Mouse (Mus musculus): ENCODE results near the gene Med19.

The Med19 gene

DNA sequence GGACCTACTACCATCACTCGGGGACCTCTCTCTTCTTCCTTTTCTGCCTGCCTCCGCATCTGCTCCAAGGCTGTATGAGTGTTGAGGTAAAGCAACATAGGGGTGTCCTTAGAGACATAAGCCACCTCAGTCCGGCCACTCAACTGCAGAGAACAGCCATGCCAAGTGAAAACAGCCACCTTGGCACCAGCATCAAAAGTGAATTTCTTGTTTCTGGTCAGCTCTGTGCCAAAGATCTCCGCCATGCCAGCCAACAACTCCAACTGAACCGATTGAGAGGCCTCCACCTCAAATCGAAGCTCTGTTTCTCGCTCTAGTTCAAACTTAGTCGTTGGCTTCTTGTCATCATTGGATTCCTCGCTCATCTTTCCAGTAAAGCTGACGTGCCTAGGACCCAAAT lies 47.6 kb downstream of the Med19 start:
- TF ChIP-seq GATA4 (IDR thresholded peaks at IDR 0.05; ENCODE audit: insufficient replicate concordance, low read length), result no peak

DNA sequence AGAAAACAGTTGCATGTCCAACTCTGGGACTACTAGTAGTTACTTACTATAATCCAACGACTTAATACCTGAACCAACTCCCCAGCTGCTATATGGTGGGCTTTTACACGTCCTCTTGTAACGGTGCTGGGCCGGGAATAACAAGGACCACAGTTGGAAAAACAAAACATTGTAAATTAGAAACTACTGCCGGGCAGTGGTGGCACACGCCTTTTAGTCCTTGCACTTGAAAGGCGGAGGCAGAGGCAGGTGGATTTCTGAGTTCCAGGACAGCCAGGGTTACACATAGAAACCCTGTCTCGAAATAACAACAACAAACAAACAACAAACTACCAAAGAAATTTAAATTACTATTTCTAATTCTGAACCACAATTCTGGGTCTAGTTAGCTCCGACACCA lies 48.5 kb downstream of the Med19 start:
- TF ChIP-seq GATA4 (IDR thresholded peaks at IDR 0.05; ENCODE audit: insufficient replicate concordance, low read length), result no peak

DNA sequence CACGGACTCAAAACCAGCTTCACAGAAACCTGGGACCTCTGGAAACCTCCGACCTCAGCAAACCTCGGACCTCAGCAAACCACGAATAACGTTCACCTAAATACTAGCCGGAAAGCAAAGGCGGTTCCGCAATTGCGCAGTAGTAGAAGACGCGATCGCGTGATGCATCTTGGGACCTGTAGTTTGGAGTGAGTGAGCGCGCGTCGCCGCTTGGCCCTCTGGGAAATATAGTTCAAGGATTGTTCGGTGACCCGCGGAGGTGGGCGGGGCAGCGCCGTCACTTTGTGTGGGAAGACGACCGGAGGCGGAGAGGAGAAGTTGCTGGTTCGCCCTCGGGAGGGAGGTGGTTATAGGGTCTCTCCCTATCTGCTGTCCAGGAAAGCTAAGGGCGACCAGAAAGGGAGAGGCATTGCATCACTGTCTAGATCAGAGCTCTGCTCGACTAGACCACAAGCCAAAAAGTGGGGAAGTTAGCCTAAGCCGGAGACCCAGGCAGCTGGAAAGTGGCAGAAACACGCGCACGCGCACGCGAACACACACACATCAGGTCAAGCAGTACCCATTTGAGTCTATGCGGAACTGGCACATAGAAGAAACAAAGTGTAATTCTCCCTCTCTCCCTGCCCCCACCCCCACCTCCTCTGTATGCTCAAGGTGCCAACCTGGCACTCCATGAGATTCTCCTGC lies 49.1 kb downstream of the Med19 start, which contains the start of gene Clp1:
Gene Clp1 (minus strand): TSS at position 179 of the 687 bp plus-strand sequence.
- no peak for TF ChIP-seq GATA4 (IDR thresholded peaks at IDR 0.05; ENCODE audit: insufficient replicate concordance, low read length)

DNA sequence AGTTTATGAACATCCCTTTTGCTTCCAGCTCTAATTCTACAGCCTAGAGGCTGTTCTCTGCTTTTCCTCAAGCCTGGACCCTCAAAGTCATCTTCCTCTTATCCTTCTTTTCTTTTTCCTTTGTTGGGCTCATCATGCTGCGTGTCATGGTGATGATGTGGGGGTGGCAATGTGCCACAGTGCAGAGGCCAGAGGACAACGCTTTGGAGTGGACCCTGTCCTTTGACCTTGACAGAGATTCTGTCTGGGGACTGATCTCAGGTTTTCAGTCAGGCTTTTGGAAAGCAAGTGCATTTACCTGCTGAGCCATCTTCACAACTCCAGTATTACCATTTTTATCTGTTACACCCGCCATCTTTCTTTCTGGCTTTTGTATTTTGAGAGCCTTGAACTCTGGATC lies 53.0 kb downstream of the Med19 start:
- TF ChIP-seq GATA4 (IDR thresholded peaks at IDR 0.05; ENCODE audit: insufficient replicate concordance, low read length), result no peak

DNA sequence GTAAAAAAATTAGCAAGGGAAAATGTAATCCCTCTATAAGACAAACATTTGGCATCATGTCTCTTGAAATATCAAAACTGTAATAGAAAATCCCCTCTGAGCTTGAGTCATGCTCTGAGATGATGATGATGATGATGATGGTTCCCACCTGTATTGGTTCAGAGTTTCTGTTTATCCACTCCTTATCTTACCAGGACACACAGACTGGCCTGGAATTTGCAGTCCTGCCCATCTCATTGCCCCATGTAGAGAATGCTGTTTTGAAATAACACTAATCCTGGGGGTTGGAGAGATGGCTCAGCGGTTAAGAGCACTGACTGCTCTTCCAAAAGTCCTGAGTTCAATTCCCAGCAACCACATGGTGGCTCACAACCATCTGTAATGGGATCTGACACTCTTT lies 54.2 kb downstream of the Med19 start:
- no peak for TF ChIP-seq GATA4 (IDR thresholded peaks at IDR 0.05; ENCODE audit: insufficient replicate concordance, low read length)

DNA sequence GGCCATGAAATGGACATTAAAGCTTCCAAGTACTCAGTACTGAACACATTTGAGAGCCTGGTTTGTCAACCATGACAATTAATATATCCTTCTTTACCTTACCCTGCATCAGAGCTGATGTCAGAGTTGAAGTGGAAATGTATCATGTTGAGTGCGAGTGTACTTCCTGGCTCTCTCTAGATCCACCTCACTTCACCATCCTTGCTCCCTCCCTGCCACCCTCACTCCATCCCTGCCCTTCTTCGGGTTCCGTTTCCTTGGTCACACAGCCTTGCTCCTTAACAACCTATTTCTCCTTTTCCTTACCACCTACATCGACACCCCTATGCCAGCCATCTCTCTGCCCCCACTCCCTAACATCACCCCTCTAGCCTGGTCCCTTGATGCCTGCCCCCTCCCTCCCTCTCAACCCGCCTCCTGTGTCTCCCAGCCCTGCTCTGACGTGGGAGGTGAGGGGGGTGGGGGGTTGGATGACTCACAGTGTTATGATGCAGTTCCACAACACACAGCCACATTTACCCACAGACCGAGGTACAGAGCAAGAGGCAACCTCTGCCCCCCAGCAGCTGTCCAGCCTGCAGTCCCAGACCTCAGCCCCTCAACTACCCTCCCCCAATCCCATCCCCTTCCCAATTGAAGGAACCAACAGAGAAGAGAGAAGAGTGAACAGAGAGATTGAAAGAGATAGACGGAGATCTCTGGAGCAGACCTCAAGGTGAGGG lies 55.5 kb downstream of the Med19 start, which contains the start of gene Ypel4:
Gene Ypel4 (plus strand): TSS at position 480 of the 722 bp plus-strand sequence.
- no peak for TF ChIP-seq GATA4 (IDR thresholded peaks at IDR 0.05; ENCODE audit: insufficient replicate concordance, low read length)

DNA sequence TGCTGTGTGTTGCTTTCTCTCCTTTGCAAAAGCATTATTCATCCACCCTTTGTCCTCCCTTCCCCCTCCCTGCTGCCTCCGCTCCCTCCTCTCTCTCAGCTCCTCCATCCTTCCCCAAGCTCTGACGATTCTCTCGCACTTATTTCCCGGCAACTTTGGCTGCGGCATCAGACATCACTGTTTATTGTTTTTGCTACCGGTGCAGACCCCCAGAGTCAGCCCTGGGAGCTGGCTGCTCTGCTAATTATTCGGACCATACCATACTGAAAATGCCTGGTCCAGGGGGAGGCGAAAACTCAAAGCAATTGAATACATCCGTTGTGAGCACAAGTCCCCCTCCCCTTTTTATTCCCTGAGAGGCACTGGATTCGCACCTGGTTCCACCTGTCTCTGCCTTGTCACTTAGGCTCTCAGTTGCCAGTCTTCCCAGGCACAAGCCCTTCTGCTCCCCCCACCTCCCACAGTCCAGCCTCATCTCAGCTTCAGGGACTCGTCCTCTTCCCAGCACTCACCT lies 56.2 kb downstream of the Med19 start:
- TF ChIP-seq GATA4 (IDR thresholded peaks at IDR 0.05; ENCODE audit: insufficient replicate concordance, low read length), result no peak

DNA sequence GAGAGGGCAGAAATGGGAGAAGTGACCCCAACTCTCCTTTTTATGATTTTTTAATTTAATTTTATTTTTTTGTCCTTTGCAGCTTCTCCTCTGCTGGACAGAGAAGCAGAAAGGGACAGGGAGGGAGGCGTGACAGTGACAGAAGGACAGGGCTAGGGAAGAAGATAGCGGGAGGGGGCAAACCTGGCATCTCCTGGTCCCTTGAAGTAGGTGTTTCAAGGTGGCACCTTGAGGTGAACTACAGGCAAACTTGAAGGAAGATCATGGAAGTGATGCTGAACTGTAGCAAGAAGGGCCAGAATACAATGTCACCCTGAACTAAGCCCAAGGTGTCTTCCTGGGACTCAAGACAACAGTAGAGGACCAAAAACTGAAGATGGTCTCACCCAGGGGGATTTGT lies 56.7 kb downstream of the Med19 start:
- TF ChIP-seq GATA4 (IDR thresholded peaks at IDR 0.05; ENCODE audit: insufficient replicate concordance, low read length), result no peak

DNA sequence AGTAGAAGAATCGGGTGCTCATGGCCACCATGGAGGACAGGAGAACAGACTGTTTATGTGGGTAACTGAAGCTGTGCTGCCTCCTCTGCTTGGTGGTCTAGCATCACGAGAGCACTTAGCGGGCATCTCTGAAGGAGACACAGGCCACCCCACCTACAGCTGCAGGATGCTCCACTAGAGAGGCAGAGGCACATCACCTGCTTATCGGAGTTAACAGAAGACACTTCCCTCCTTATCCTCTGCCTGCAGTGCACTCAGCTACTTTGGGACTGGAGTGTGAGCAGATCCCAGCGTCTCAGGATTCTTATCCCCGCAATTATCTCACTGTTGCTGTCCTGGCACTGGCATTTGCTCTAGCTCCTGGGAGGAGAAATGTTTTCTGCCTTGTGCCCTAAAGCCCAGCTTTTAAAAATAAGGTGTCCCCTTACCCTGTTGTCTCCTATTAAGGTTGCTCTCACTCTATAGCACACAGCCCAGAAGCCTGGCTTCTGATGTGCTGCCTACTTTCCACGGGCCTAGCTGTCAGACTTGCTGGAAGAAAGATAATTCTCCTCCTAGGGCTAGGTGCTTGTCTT lies 57.2 kb downstream of the Med19 start:
- no peak for TF ChIP-seq GATA4 (IDR thresholded peaks at IDR 0.05; ENCODE audit: insufficient replicate concordance, low read length)

DNA sequence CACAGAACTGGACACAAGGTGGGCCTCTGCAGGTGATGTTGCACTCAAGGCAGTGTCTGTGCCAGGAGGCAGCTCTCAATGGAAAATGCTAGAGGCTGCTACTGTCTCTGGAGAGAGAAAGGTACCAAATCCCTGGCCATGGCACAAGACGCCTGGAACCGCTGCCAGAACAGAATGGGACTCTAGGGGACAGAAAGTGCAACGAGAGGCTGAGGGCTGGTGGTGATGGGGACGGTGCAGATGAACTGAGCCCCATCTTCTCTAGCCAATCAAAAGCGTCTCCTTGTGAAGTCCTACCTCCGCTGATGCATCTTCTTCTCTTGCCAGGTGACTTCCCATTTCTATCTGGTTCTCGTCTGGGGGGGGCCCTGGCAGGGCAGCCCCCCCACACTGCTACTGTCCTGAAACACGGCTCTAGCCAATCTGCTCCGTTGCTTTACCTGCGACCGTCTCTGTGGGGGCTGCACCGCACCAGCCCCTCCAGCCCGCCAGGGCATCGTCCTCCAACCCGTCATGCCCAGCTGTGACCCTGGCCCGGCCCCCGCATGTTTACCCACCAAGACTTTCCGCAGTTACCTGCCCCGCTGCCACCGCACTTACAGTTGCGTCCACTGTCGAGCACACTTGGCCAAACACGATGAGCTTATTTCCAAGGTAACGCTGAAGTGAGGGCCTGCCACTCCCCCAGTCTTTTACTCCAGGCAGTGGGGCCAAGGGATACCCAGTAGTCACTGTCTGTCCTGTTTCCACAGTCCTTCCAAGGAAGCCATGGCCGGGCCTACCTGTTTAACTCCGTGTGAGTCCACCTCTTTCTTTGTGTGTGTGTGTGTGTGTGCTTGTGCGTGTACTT lies 58.3 kb downstream of the Med19 start:
- no peak for TF ChIP-seq GATA4 (IDR thresholded peaks at IDR 0.05; ENCODE audit: insufficient replicate concordance, low read length)

DNA sequence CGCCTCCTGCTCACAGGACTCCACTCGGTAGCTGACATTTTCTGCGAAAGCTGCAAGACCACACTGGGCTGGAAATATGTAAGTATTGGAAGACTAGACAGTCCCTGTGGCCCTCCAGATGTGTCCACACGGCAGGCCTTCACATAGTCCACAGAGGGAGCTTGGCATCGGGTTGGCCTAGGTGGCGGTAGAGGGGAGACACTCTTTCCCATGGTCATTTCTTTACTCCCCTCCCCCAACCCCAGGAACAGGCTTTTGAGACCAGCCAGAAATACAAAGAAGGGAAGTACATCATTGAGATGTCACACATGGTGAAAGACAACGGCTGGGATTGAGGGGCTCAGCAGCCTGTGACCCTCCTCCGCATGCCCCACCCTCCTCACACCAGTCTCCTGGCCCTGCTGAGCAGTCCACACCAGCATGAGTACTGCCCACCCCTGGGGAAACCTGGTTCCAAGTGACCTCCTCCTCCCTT lies 59.3 kb downstream of the Med19 start:
- TF ChIP-seq GATA4 (IDR thresholded peaks at IDR 0.05; ENCODE audit: insufficient replicate concordance, low read length), result no peak

Measured in liver, adult (tissue).